Mouse (Mus musculus) heart, adult 9 months (tissue): Measurements from ENCODE around the gene Gm7879.
A peak's percentile ranks its signal among the peaks of the same experiment; 100 is the strongest.

Source experiments
- DNase-seq, 2 experiments: peaks; one replicate each; pipeline ENCODE4 v3.0.0; 2022; ENCODE audit warnings: low spot score in 2 of 2

The Gm7879 gene

DNA sequence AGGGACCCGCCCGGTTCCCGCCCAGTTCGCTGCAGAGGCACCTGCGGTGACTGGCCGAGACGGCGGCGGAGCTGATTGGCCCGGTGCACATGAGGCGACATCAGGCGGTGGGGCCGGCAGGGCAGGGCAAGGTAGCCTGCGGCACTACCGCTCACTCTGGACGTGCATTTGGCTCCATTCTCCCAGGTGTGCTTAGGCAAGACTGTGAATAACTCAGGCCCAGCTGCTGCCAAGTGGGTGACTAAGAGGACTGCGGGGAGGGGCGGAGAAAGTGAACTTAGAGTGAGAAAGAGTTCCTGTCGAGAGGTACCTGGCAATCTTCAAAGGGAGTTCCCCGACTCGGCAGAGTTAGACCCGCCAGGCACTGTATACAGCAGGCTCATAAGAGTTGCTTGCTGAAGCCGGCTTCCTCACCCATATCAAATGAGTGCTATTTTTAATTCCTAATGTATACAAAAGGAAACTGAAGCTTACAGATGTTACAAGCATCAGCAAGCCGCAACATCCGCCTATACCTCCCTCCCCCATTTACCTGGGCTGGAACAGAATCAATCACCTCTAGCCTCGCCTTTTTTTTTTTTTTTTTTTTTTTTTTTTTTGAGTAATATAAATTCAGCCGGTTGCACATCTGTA, 35.3 kb downstream of the Gm7879 start:
- DNase-seq = peak; percentile 13 to 21

DNA sequence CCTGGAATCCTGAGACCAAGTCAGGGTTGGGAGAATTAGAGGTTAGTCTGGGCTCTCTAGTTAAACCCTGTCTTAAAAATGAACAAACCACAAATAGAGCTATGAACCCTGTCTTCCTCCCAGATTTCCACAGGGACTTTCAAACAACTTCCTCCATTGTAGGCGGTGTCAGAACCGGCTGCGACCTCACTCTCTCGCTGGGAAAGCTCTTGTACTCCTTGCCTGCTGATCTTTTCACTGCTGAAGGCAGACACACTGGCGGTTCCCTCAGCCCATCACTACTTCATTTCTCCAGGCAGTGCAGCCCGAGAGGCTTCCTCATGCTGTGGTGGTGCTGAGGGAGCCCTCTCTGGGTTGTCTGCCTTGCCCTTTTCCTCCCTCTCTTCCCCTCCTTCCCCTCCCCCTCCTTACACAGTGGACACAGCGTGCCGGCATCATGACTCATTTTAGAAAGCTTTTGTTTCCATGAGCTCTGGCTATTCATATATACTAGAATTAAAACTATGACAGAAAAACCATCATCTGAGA, 35.9 kb downstream of the Gm7879 start:
- peak; percentile 16 to 21 for DNase-seq

DNA sequence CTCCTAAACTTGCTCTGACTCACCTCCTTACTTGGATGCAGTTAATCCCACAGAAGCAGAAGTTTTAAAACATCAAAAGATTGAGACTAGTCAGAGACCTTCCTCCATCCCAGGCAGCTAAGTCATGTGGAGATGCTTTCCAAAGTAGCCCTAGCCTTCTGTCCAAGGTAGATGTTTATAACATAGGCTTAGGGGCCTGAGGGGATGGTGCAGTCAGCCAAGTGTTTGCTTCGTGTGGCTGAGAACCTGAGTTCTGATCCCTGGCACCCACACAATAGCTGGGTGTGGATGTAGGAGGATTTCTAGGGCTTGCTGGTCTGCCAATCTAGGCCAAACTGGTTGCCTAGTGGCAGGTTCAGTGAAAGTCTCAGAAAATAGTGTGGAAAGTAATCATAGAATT, 40.3 kb downstream of the Gm7879 start:
- no peak for DNase-seq

DNA sequence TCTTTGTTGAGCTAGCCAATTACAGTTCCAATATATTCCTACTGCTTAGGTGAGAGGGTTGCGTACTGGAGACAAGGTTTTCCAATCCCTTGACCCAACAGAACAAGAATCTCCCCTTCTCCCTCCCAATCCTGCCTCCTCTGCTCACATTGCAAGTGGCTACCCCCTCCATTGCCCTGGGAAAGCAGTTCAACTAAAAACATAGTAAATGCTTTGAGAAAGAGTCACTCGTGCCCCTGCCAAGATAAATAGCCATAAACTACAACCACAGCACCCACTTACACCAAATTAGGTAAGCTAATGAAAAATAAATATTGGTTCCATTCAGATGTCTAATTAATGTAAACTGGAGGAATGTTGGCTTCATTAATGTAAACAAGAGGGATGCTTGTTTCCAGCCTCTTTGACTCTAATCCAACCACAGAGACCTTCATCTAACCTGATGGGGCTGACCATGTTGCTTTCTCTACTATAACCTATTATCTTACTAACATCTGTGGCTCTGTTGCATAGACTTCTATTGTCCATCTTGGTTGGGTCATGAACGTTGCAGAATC, 47.0 kb downstream of the Gm7879 start:
- no peak for DNase-seq

DNA sequence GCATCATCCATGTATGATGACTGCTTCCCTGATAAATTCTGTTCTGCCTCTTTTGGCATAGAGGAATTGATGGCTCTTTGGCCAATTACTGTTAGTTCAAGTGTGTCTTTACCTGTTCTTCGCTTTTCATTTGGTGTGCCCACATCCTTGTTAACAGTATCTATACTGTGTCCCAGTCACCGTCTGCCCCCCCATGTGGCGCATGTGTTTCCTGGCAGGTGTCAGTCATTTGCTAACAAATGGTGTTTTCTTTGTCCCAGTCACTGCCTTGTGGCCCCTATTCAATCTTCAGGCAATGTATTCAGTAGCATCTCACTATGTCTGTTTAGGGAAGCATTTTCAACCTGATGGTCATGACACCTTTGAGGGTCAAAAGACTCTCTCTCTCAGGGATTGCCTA, 48.1 kb downstream of the Gm7879 start:
- DNase-seq = no peak
